Mouse (Mus musculus): Measurements from ENCODE around the gene Tcl1.
"Not testable (repeated sequence)": the region's sequence is repeated elsewhere in the genome, so short reads cannot be mapped to it uniquely, and the experiment has no call there.

Tcl1 gene

DNA sequence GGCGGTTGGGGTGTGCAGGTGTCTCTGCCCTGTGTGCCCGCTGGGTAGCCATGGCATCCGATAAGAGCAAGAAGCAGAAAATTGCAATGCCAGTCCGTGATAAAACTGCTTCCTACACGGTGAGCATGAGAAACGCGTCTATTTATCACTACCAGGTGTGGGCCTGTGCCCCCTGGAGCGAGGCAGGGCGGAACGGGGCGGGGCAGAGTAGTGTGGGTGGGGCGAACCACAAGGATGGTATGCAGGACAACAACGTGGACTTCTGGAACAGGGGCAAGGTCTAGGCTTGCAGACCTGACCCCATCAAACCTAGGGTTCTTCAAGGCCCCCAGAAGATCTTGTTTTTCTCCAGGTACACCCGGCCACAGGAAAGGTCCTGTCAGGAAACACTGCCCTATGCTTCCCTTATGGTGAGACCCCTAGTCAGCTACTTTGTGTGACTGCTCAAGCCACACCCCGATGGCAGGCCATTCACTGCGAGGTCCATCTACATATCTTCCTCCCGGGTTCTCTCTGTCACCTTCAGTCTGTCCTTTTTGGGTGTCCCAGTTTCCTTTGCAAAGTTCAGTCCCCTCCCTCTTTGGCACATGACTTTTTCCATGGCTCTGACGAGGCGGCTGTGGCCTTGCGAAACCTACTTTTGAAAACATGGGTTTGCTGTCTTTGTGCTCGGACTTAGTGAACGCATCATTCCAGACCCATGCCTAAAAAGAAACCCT, at the start of gene Tcl1:
Tcl1 (minus strand) TSS at position 193 of the 719 bp plus-strand sequence.
- CTCF ChIA-PET, result no interaction called here

DNA sequence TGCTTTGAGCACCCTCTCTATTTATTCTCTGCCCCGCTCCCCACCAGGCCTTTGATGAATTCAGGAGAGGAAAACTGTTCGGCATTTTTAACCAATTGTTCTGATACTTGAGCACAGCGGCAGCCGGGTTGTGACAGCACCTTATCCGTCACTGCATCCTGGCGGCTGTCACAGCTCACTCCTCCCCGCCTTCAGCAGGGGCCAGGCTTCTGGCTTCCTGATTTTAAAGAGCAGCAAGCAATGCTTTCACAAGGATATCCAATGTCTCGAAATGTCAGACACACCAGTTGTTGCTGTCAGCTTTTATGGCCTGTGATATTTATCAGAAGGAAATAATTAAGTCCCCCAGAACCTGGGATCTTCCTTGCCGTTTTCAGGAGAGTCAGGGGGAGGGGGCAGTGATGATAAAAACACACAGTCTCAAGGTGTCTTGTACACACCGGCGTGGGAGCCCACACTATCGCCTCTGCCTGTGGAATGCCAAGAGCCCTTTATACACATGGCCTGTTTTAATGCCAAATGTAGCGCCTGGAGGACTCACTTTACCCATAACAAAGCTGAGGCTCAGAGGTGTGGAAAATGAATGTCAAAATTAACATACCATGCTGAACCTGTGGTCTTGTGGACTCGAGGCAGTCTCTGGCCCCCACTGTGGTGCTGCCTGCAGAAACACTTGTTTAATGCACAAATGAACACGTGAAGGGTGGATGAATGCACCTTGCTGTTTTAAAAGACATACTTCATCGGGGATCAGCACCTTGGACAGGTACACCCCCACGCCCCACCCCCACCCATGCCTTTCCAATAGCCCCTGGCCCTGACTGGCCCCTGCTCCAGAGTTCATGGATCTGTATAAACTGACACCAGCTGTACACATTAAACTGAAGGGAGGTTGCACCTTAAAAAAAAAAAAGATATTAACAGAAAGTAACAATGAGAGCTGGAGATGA, 48.7 kb upstream of the Tcl1 start:
- CTCF ChIA-PET, result no interaction called here

DNA sequence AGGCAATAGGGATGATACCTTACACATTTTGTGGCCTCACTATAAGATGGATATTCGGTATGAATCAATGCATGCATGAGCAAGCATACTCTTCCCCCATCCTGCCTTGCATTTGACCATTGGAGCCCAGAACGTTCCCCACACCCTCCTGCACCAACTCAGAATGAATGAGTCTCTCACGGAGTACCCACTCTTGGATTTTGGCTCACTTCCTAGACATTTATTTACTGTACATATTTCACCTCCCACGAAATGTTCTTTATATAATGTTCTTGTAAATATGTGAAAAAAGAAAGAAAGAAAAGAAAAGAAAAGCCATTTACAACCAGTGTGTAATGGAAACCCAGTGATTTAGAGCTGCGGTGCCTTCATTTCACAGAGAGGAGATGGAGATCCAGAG, 44.5 kb upstream of the Tcl1 start:
- CTCF ChIA-PET, result no interaction called here

DNA sequence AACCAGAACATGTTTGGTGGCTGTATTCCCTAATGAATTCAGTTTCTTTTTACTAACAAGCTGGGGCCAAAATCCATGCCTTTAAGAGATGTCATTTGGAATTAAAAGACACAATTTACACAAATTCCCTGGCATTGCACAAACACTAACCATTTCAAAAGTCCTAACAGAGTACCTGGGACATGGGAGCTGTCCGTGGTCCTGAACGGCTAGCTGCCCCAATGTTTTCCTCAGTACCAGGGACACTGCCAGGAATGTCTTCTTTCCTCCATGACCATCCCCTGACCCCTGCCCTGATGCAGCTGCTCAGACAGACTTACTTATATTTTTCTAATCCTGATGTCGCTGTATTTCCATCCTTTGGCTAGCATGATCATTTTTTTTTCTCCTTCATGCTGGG, 43.5 kb upstream of the Tcl1 start:
- CTCF ChIA-PET, result no interaction called here

DNA sequence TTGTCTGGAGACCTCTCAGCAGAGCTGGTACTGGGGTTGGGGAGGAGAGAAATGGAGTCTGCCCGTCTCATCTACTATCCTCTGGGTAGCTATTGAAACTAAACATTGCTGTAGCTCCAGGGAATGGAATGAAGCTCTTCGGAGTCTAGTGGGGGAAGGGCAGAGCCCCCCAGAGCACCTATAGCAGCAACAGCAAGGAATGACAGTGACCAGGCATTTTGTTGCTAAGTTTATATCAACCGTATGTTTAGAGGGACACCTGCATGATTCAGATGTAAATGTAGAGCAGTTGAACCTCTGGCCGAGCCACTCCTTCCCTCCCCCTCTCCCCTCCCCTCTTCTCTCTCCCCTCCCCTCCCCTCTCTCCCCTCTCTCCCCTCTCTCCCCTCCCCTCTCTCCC, 36.6 kb upstream of the Tcl1 start:
- CTCF ChIA-PET, result no interaction called here

DNA sequence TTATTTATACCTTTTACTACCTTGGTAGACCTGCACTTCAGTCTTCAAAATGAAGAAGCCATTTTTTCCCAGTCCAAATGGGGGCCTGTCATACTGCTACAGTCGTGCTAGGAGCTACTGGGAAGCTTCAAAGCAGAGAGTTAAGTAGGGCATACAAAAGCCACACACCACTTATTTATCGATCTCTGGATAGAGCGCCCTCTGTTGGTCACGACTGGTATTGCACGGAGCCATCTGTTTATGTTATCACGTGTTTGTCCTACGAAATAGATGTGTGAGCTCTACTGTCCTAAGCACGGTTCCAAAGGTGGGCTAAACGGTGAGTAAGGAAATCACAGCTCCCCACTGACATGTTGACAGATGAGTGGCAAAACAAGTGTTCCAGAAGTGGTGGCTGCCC, 36.2 kb upstream of the Tcl1 start:
- CTCF ChIA-PET, result no interaction called here

DNA sequence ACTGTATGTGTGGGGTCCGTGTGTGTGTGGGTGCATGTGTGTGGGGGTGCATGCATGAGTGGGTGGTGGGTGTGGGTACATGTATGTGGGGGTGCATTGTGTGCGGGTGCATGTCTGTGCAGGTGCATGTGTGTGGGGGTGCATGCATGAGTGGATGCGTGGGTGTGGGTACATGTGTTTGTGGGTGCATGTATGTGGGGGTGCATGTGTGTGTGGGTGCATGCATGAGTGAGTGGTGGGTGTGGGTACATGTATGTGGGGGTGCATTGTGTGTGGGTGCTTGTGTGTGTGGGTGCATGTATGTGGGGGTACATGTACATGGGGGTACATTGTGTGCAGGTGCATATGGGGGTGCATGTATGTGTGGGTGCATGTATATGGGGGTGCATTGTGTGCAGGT, 31.2 kb upstream of the Tcl1 start:
- CTCF ChIA-PET, result no interaction called here

DNA sequence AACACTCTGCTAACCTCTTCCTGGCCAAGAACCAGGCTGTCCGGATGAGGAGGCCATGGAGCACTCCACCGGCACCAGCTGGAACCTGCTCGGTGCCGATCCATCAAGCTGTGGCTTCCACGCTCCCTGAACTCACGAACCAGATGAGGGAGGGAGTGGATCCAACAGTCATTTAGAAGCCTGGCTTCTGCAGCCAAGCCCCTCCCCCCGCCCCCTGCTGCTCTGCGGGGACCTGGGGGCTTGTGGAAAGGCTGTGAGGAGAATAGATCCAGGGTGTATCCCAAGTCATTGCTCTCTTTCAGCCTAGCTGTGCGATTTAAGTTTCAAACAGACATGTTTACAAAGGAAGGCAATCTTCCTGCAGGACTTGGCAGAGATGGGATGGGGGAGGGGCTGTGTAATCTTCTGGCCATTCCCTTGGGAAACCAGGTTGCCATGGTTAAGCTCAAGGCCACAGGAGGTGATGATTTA, 26.2 kb upstream of the Tcl1 start:
- CTCF ChIA-PET, result no interaction called here

DNA sequence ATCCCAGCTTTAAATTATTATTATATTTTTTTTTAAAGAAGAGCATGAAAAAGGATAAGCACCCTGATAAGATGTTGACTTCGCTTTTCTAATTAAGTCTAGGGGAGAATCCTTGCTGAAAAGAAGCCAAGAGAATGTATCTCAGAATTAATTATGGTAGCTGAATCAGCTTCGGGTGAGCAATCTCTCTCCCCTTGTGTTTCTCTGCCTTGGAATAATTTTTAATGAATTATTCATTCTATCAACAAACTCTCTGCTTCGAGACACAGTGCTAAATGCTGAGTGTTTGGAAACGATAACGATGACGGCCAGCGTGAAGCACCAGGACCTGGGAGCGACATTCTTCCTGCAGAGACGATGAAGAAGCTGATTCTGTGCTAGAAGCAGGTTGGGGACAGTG, 16.5 kb upstream of the Tcl1 start:
- CTCF ChIA-PET, result no interaction called here

DNA sequence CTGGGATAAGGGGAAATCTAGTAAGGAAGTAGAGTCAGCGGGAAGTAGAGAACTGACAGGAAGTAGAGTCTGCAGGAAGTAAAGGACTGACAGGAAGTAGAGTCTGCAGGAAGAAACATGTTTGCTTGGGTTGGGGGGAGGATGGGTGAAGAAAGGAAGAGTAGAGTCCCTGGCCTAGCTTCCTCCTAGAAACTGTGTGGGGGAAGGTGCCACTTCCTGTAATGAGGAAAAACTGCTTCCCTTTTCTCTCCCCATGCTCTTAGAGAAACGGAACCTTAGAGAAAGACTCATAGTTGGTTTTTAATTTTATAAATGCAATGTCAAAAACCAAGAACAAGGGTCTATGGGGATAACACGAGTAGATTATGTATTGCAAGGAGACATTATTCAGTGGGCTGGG, 12.5 kb upstream of the Tcl1 start:
- CTCF ChIA-PET, result no interaction called here

DNA sequence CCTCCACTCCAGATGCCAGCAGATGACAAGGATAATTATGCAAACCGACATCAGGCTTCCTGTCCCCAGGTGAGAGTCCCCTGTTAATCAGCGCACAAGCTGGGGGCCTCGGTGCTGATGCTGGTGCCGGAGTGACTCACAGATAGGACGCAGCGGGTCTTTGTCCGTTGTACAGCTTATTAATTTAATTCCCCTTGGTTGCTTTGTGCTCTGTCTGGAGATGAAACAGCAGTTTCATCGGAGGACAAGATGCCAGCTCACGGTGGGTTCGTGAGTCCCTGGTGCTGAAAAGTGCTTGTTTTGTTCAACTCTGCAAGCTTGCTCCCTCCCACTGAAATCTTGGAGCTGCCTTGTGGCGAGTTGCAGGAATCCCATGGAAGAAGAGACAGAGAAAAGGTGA, 11.8 kb upstream of the Tcl1 start:
- CTCF ChIA-PET, result no interaction called here

DNA sequence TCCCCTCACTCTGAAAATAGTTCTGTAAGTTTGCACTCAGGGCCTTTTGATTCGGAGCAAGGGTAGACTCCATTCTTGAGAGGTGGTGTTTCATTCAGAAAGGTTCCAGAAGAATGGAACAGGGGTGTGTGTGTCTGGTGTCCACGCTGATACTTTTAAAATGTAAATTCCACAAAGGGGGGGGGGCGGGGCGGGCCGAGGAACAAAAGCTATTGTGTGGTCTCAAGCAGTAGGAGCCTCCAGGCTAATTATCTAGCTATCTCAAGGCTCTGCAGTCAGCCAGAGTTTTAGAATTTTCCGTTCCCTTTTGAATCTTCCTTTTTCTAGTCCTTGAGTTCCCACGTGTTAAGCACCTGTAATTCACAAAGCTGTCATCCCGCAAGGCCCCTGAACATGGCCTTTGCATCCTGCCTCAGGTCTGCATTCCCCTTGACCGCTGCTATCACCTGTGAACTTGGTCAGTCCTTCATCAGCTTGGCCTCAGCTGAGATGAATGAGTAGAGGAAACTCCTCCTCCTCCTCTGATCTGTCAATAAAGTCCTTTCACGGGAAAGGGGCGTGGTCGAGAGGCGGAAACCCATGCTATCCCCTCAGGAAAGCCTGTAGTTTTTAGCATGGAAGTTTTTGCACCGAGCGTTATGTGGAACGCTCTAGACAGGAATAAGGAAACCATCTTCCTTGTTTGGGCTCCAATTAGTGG, 2.2 kb upstream of the Tcl1 start:
- CTCF ChIA-PET, result no interaction called here

DNA sequence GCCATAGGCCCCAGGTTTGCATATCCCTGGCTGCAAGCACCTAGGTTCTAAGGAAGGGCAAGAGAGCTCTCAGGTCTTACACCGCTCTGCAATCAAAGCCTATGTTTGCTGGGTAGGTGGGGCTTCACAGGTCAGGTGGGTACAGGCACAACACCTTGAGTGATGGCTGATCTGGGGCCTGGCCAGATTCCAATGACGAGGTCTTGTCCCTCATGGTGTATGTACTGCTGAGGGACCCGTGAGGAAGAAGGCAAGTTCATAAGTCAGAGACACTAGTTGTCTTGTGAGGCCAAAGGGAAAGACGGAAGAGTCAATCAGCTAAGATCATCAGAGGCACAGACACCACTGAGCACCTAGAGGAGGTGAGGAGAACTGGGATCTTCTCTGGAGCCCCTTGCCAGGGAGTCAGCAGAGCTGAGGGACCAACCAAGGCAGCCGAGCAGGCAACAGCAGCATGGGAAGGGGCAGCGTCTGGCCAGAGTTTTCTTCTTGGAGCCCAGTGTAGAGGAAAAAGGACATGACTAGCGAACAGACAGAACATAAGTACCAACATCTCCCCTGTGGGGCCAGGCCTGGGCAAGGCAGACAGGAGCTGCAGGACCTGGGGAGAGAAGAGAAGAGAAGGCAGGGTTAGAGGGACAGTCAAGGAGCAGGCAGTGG, 5.4 kb downstream of the Tcl1 start:
- CTCF ChIA-PET, result no interaction called here

DNA sequence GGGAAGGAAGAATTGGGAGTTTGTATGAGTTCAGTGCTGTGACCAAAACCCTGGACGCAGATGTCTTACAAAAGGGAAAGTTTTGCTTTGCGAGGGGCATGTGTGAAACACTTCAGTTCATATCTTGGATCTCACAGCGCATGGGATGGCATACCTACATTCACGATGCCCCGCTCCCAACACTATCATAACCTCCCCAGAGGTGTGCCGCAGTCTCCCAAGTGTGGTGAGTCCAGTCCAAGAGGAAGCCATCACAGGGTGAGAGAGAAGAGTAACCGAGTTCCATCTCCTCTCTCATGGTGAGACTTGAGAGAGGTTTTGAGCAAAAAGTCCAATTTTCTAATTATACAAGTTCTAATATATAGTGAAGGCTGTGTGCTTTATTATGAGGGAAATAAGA, 13.4 kb downstream of the Tcl1 start:
- CTCF ChIA-PET, result no interaction called here

DNA sequence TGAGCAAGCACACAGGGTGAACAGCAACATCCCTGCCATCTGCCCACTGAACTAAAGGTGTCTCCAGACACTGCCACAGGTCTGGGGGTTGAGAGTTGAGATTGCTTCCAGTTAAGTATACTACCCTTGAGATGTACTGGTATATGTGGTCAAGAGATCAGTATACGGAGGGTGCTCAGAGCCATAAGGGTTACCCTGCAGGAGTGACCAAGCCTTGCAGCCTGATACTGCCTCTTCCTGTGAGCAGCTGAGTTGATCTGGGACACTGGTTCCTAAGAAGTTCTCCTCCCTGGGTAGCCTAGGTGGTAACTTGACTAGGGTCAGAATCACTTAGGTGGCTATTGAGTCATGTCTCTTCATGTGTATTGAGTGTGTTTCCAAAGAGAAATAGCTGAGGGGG, 14.2 kb downstream of the Tcl1 start:
- CTCF ChIA-PET, result no interaction called here

DNA sequence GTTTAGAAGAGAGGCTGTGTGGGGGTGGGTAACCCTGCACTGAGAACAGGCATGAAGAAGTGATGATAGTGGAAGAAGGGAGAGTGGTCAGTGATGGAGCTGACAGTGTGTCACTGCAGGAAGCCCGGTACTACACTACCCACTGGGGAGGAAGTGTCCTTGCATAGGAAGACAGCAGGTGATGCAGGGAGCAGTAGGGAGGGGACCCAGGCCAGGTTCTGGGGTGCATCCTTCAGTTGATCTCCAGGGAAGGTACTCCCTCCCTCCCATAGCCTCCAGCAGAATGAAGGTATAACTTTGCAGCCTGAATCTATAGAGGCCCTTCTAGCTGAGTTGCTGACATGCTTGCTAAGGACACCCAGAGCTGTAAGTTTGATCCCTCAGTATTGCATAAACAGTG, 15.5 kb downstream of the Tcl1 start:
- CTCF ChIA-PET, result no interaction called here

DNA sequence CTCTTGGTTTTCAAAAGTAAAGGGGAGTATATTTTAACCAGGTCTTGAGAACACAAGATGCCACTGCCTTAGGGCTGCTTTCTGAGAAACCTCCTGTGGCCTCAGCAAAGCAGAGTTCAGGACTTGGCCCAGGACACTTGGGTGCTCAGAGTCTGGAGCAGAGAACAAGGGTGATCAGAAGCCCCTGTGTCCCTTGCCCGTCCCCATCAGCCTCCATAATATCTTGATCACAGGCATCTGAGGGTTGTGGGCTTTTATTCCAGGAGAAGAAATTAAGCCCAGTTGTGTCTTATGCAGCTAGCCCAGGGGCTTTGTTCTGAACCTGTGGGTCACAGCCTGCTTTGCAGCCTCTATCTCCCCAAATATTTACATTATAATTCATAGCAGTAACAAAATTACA, 20.9 kb downstream of the Tcl1 start, which contains the start of gene Tcl1b4:
Tcl1b4 (plus strand) TSS at position 301 of the 400 bp plus-strand sequence.
- CTCF ChIA-PET, result not testable (repeated sequence)

DNA sequence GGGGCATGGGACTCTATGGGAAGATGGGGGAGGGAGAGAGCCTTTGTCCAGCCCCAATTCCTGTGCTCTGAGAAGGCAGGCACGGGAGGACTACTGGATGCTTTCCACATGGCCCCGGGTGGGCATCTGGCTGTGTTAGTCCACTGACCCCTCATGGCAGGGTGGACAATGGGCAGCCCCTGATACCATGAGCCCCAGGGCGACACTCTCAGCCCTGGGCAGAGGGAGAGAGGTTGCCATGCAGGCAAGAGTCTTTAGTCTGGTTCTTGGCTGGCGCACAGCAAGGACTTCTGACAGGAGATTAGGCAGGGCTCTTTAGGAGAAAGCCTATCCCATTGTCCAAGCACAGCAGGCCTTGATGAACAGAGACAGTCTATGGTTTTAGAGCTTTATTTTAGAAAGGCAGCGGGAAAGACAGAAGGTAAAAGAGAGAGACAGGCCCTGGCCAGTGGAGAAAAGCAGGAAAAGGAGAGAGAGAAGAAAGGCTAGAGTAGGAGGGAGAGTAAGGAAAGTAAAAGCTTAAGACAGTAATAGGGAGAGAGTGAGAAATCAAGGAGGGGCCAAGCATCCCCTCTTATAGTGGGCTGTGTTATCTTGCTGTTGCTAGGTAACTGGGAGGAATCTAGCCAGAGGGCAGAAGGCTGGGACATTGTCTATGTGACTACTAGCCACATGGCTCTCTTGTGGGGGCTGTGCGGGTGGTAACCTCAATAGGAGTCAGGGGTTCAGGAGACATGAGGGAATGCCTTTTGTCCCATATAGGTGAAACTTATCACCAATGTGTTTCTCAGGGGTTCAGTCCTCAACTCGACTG, 22.7 kb downstream of the Tcl1 start:
- CTCF ChIA-PET, result not testable (repeated sequence)

DNA sequence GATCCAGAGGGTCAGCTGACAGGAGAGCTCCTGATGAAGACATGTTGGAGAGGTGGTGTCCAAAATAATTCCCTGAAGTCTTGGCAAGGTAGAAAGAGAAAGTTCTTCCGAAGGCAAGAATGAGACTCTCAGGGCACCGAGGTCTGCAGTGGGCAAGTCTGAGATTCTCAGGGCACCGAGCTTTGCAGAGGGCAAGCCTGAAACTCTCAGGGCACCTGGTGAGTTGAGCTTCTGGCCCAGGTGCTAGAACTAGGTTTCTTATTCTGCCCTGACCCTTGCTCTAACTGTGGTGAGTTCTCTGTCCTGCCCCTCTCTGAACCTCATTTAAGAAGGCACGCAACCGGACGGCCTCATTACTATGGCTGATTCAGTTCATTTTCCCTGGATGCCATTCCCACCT, 31.9 kb downstream of the Tcl1 start, which contains the start of gene Tcl1b3:
Tcl1b3 (plus strand) TSS at position 301 of the 400 bp plus-strand sequence.
- CTCF ChIA-PET, result not testable (repeated sequence)

DNA sequence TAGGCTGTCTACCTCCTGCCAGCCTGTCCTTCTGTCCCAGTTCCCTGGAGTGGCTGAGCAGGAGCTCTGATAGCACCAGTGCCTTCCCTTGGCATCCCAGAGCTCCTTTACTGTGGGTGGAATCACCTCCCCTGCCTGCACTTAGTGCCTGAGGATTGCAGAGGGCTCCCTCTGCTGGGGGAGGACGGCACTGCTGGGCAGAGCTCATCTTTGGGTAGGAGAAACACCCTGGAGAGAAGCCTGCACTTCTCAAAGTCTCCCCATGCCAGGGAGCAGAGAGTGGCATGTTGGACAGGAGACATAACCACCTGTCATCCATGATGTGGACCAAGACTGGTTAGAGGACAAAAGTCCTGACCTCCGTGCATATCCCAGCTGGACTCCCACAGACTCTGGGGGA, 33.6 kb downstream of the Tcl1 start:
- CTCF ChIA-PET, result not testable (repeated sequence)

DNA sequence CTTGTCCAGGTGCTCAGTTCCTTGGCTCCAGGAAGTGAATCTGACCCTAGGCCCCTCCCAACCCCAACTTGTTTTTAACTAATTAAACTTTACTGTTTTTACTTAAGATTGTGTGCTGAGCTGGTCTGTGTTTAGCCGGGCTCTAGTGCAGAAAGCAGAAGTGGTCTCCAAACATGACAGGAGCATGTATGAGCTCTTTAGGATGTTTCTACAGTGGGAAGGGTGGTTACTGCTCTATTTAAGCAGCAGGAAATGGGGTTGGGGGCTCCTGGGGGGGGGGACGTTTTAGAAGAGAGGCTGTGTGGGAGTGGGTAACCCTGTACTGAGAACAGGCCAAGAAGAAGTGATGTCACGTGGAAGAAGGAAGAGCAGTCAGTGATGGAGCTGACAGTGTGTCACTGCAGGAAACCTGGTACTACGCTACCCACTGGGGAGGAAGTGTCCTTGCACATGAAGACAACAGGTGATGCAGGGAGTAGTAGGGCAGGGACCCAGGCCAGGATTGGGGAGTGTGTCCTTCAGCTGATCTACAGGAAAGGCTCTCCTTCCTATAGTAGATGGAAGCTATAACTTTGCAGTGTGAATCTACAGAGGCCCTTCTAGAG, 41.5 kb downstream of the Tcl1 start:
- CTCF ChIA-PET, result not testable (repeated sequence)
